Mouse (Mus musculus): ENCODE data around the gene Syt12. TPM values are rescaled to one million over a fixed set of nuclear protein-coding genes. Genes with fewer than 3 reads are reported as not detected.

Gene Syt12
- polyA plus RNA-seq, 1 experiment, result not detected

DNA sequence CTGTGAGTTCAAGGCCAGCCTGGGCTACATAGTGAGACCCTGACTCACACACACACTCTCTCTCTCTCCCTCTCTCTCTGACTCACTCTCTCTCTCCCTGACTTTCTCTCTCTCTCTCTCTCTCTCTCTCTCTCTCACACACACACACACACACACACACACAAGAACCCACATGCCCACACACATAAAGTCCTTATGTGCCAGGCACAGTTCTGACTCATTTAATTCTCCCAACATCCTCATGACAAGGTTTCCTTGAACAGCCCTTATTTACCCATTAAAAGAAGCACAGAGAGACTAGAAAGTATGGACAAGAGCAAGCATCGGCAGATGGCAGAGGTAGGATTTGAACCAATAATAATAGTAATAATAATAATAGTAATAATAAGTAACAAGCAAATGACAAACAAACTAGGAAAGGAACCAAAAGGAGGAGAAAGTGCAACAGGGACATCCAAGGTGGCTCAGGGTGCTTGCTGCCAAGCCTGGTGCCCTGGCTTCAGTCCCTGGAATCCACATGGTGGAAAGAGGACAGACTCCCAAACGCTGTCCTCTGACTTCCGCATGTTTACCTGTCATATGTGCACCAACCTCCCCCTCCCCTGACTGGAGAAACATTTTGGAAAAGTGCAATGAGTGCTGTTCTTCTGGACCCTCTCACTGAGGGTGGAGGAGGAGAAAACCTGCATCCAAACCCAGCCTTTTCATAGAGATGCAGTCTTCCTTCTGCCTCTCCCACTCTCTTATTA lies 5.0 kb upstream of the Syt12 start:
- H3K9me3 ChIP-seq (replicated peaks; ENCODE audit: control insufficient read depth, insufficient read depth, low read length, poor library complexity, severe bottlenecking), result no peaks in the 10 kb centered on the region
- H3K9ac ChIP-seq (ENCODE audit: low read depth, poor library complexity, severe bottlenecking), result no peak overlapping the region
- TF ChIP-seq EP300 (IDR thresholded peaks at IDR 0.05; ENCODE audit: insufficient read depth, low read depth, low read length), result no peak
- no peak for TF ChIP-seq POLR2A (IDR thresholded peaks at IDR 0.05; ENCODE audit: insufficient read depth, low read length)
- no peak for TF ChIP-seq CTCF (IDR thresholded peaks at IDR 0.05; ENCODE audit: low read depth, low read length)
- H3K27ac ChIP-seq (ENCODE audit: insufficient read depth, low read length), result no peak overlapping the region
- no peaks in the 10 kb centered on the region for H3K4me1 ChIP-seq (ENCODE audit: control insufficient read depth, insufficient read depth, low read length)
- H3K27me3 ChIP-seq (ENCODE audit: control insufficient read depth, insufficient read depth, low read length, poor library complexity, severe bottlenecking), result no peaks in the 10 kb centered on the region
- no peaks in the 10 kb centered on the region for H3K36me3 ChIP-seq (ENCODE audit: control insufficient read depth, insufficient read depth, low read length, poor library complexity, severe bottlenecking)
- no peak overlapping the region for H3K4me3 ChIP-seq (ENCODE audit: low read depth, low read length)

GRCm38 (mm10) chr19:4481326-4481725 lies 4.1 kb upstream of the Syt12 start:
- Histone ChIP-seq H3K27ac (ENCODE audit: insufficient read depth, low read length) (no peak overlapping the region), H3K4me1 (ENCODE audit: control insufficient read depth, insufficient read depth, low read length) (no peaks in the 10 kb centered on the region), H3K36me3 (ENCODE audit: control insufficient read depth, insufficient read depth, low read length, poor library complexity, severe bottlenecking) (no peaks in the 10 kb centered on the region), H3K4me3 (ENCODE audit: low read depth, low read length) (no peak overlapping the region), H3K9me3 (replicated peaks; ENCODE audit: control insufficient read depth, insufficient read depth, low read length, poor library complexity, severe bottlenecking) (no peaks in the 10 kb centered on the region), H3K27me3 (ENCODE audit: control insufficient read depth, insufficient read depth, low read length, poor library complexity, severe bottlenecking) (0 out of 2 replicates have a peak, but pooled peaks cover 2% of the 10 kb centered on the region), H3K9ac (ENCODE audit: low read depth, poor library complexity, severe bottlenecking) (no peak overlapping the region)
- no peak for TF ChIP-seq EP300 (IDR thresholded peaks at IDR 0.05; ENCODE audit: insufficient read depth, low read depth, low read length)

DNA sequence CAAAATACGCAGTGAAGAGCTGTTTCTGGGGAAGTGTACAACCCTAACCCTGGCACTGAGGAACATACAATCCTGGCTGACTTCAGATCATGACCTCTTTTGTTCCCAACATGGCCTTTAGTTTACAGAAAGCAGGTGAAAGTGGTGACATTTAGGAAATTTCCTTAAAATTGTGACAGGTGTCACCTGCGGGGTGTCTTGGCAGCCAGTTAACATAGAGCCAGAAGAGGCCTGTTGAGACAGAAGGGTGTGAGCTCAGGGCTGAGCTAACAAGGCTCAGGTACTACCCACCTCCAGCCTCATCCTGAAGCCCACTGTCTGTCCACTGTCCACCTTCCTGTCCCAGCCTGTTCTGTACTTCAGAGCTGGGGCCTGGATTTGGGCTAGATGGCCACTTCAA lies 2.8 kb upstream of the Syt12 start:
- H3K9ac ChIP-seq (ENCODE audit: low read depth, poor library complexity, severe bottlenecking), result no peak overlapping the region
- no peaks in the 10 kb centered on the region for H3K9me3 ChIP-seq (replicated peaks; ENCODE audit: control insufficient read depth, insufficient read depth, low read length, poor library complexity, severe bottlenecking)
- no peak for TF ChIP-seq POLR2A (IDR thresholded peaks at IDR 0.05; ENCODE audit: insufficient read depth, low read length)
- no peak for TF ChIP-seq CTCF (IDR thresholded peaks at IDR 0.05; ENCODE audit: low read depth, low read length)
- H3K36me3 ChIP-seq (ENCODE audit: control insufficient read depth, insufficient read depth, low read length, poor library complexity, severe bottlenecking), result no peaks in the 10 kb centered on the region
- no peaks in the 10 kb centered on the region for H3K4me1 ChIP-seq (ENCODE audit: control insufficient read depth, insufficient read depth, low read length)
- H3K27me3 ChIP-seq (ENCODE audit: control insufficient read depth, insufficient read depth, low read length, poor library complexity, severe bottlenecking), result 0 out of 2 replicates have a peak, but pooled peaks cover 2% of the 10 kb centered on the region
- no peak overlapping the region for H3K27ac ChIP-seq (ENCODE audit: insufficient read depth, low read length)
- H3K4me3 ChIP-seq (ENCODE audit: low read depth, low read length), result no peak overlapping the region

- no peaks in the 10 kb centered on the region for H3K9me3 ChIP-seq (replicated peaks; ENCODE audit: control insufficient read depth, insufficient read depth, low read length, poor library complexity, severe bottlenecking)
- H3K36me3 ChIP-seq (ENCODE audit: control insufficient read depth, insufficient read depth, low read length, poor library complexity, severe bottlenecking), result no peaks in the 10 kb centered on the region
- 0 out of 2 replicates have a peak, but pooled peaks cover 2% of the 10 kb centered on the region for H3K27me3 ChIP-seq (ENCODE audit: control insufficient read depth, insufficient read depth, low read length, poor library complexity, severe bottlenecking)
- TF ChIP-seq CTCF (IDR thresholded peaks at IDR 0.05; ENCODE audit: low read depth, low read length), result no peak
- H3K4me1 ChIP-seq (ENCODE audit: control insufficient read depth, insufficient read depth, low read length), result no peaks in the 10 kb centered on the region
- H3K4me3 ChIP-seq (ENCODE audit: low read depth, low read length), result no peak overlapping the region
- H3K9ac ChIP-seq (ENCODE audit: low read depth, poor library complexity, severe bottlenecking), result no peak overlapping the region
- no peak overlapping the region for H3K27ac ChIP-seq (ENCODE audit: insufficient read depth, low read length)
These were observed 906 bp upstream of the Syt12 start for GRCm38 (mm10) chr19:4478190-4478516.

DNA sequence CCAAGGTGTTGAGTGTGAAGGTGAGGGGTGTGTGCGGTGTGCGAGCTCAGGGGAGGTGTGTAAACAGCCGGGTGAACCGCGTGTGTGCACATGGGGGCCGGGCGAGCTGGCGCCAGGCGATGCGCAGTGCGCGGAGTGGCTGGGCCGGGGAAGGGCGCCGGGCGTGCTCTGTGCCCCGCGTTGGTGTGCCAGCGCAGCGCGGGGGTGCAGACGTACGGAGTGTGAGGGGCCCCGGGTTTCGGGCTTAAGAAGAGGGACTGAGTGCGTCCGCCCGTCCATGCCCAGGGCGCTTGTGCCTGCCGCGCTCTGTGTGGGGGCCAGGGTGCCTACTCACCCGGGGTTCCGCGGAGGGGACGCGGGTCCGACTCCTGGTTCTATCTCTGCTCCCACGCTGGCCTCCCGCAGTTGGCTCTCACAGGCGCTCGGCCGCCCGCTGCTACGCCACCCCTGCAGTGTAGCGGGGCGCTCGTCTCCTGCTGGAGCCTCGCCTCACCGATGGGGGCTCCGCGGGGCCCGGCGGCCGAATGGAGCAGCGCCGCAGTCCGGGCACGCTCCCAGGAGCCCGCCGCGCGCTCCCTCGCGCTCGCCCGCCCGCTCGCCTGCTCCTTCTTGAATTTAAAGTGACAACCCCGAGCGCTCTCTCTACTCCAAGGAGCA lies 518 bp downstream of the Syt12 start:
- no peaks in the 10 kb centered on the region for H3K9me3 ChIP-seq (replicated peaks; ENCODE audit: control insufficient read depth, insufficient read depth, low read length, poor library complexity, severe bottlenecking)
- peak overlapping the region; percentile 67 for H3K9ac ChIP-seq (ENCODE audit: low read depth, poor library complexity, severe bottlenecking)
- H3K27me3 ChIP-seq (ENCODE audit: control insufficient read depth, insufficient read depth, low read length, poor library complexity, severe bottlenecking), result 0 out of 2 replicates have a peak, but pooled peaks cover 2% of the 10 kb centered on the region
- TF ChIP-seq CTCF (IDR thresholded peaks at IDR 0.05; ENCODE audit: low read depth, low read length) (no peak), POLR2A (IDR thresholded peaks at IDR 0.05; ENCODE audit: insufficient read depth, low read length) (no peak), EP300 (IDR thresholded peaks at IDR 0.05; ENCODE audit: insufficient read depth, low read depth, low read length) (no peak)
- H3K36me3 ChIP-seq (ENCODE audit: control insufficient read depth, insufficient read depth, low read length, poor library complexity, severe bottlenecking), result no peaks in the 10 kb centered on the region
- no peak overlapping the region for H3K27ac ChIP-seq (ENCODE audit: insufficient read depth, low read length)
- H3K4me1 ChIP-seq (ENCODE audit: control insufficient read depth, insufficient read depth, low read length), result no peaks in the 10 kb centered on the region
- peak overlapping the region; percentile 63 for H3K4me3 ChIP-seq (ENCODE audit: low read depth, low read length)

- H3K9ac ChIP-seq (ENCODE audit: low read depth, poor library complexity, severe bottlenecking), result no peak overlapping the region
- H3K36me3 ChIP-seq (ENCODE audit: control insufficient read depth, insufficient read depth, low read length, poor library complexity, severe bottlenecking), result no peaks in the 10 kb centered on the region
- H3K4me3 ChIP-seq (ENCODE audit: low read depth, low read length), result no peak overlapping the region
- H3K9me3 ChIP-seq (replicated peaks; ENCODE audit: control insufficient read depth, insufficient read depth, low read length, poor library complexity, severe bottlenecking), result no peaks in the 10 kb centered on the region
- TF ChIP-seq EP300 (IDR thresholded peaks at IDR 0.05; ENCODE audit: insufficient read depth, low read depth, low read length), result no peak
- TF ChIP-seq CTCF (IDR thresholded peaks at IDR 0.05; ENCODE audit: low read depth, low read length), result no peak
- no peak for TF ChIP-seq POLR2A (IDR thresholded peaks at IDR 0.05; ENCODE audit: insufficient read depth, low read length)
- no peak overlapping the region for H3K27ac ChIP-seq (ENCODE audit: insufficient read depth, low read length)
- no peaks in the 10 kb centered on the region for H3K4me1 ChIP-seq (ENCODE audit: control insufficient read depth, insufficient read depth, low read length)
- H3K27me3 ChIP-seq (ENCODE audit: control insufficient read depth, insufficient read depth, low read length, poor library complexity, severe bottlenecking), result 0 out of 2 replicates have a peak, but pooled peaks cover 2% of the 10 kb centered on the region
These were observed 1.9 kb downstream of the Syt12 start for GRCm38 (mm10) chr19:4475224-4475925.
